Mouse (Mus musculus) CH12.LX (cell line): ENCODE measurements at regions not wholly inside any gene's neighbourhood (a gene's known extent, or its start where the extent isn't known, plus 50 kb on each side); places are given as distances from the start of the nearest gene placed in this dataset.

ENCODE experiments used
- DNase-seq: peaks from one replicate; pipeline ENCODE4 v3.0.0-alpha.2; 2013; ENCODE audit errors: extremely low read depth
- H3K27ac ChIP-seq: 2 replicates; pipeline ENCODE4 v1.5.1; 2012; ENCODE audit warnings: low read depth, mild to moderate bottlenecking, control low read depth, moderate library complexity; ENCODE audit not compliant: insufficient read depth
- H3K27me3 ChIP-seq: replicated peaks from 2 replicates; pipeline ENCODE3; 2012; ENCODE audit warnings: inconsistent platforms
- H3K36me3 ChIP-seq, 2 experiments: replicated peaks in 1 of 2; 2 replicates each; pipeline versions ENCODE3 to v1.6.1; 2012; ENCODE audit warnings: inconsistent platforms in 1 of 2, low read length in 1 of 2, mild to moderate bottlenecking in 1 of 2, mixed read lengths in 1 of 2, moderate library complexity in 1 of 2; ENCODE audit not compliant: control insufficient read depth in 1 of 2, insufficient read depth in 1 of 2
- H3K4me1 ChIP-seq, 2 experiments: 2 replicates each; pipeline ENCODE4 v1.6.1; 2012; ENCODE audit warnings: inconsistent platforms in 1 of 2, moderate library complexity in 1 of 2; ENCODE audit not compliant: insufficient read depth in 2 of 2, control insufficient read depth in 1 of 2
- H3K4me2 ChIP-seq: 2 replicates; pipeline ENCODE4 v1.6.1; 2012; ENCODE audit warnings: low read depth, mild to moderate bottlenecking, control low read depth; ENCODE audit not compliant: poor library complexity, insufficient read depth, severe bottlenecking
- H3K4me3 ChIP-seq, 3 experiments: fragments of 150-350 bp in 1 of 3; sonication (generic) in 1 of 3; replicated peaks in 1 of 3; 2 replicates each; pipeline versions ENCODE3 to v1.5.1; 2011 to 2012; ENCODE audit warnings: low read depth in 2 of 3, low read length in 2 of 3, mild to moderate bottlenecking in 2 of 3, moderate library complexity in 2 of 3, control low read depth in 1 of 3, improper control_type of control experiment in 1 of 3, inconsistent platforms in 1 of 3, mixed read lengths in 1 of 3; ENCODE audit not compliant: poor library complexity in 1 of 3
- H3K79me2 ChIP-seq: replicated peaks from 2 replicates; pipeline ENCODE4 v1.6.1; 2012; ENCODE audit warnings: mild to moderate bottlenecking, moderate library complexity; ENCODE audit not compliant: control insufficient read depth, poor library complexity, insufficient read depth, severe bottlenecking; ENCODE audit errors: extremely low read depth
- H3K9ac ChIP-seq: 2 replicates; pipeline ENCODE4 v1.6.1; 2012; ENCODE audit warnings: low read depth, mild to moderate bottlenecking, control low read depth, moderate library complexity; ENCODE audit not compliant: insufficient read depth
- H3K9me3 ChIP-seq: replicated peaks from 2 replicates; pipeline ENCODE3; 2012; ENCODE audit warnings: low read length, inconsistent platforms, mixed read lengths
- EP300 ChIP-seq: IDR thresholded peaks from 2 replicates; pipeline ENCODE4 v1.6.1; 2011; ENCODE audit warnings: low read length, improper control_type of control experiment
- IRF4 ChIP-seq: IDR thresholded peaks from 2 replicates; pipeline ENCODE4 v1.6.1; 2014; ENCODE audit warnings: low read depth, mild to moderate bottlenecking, inconsistent platforms, low read length, improper control_type of control experiment
- JUN ChIP-seq: IDR thresholded peaks from 2 replicates; pipeline ENCODE4 v1.6.1; 2011; ENCODE audit warnings: low read depth, mild to moderate bottlenecking, low read length, improper control_type of control experiment, moderate library complexity; ENCODE audit not compliant: insufficient read depth
- JUND ChIP-seq: conservative IDR thresholded peaks from 2 replicates; pipeline ENCODE4 v1.6.1; 2011; ENCODE audit warnings: low read depth, low read length, improper control_type of control experiment
- KAT2A ChIP-seq: IDR thresholded peaks from 2 replicates; pipeline ENCODE4 v1.6.1; 2012; ENCODE audit warnings: low read length, improper control_type of control experiment, inconsistent platforms; ENCODE audit not compliant: insufficient replicate concordance
- MAFK ChIP-seq: IDR thresholded peaks from 2 replicates; pipeline ENCODE4 v1.6.1; 2011; ENCODE audit warnings: low read length, improper control_type of control experiment; ENCODE audit not compliant: insufficient replicate concordance
- MAX ChIP-seq: IDR thresholded peaks from 2 replicates; pipeline ENCODE4 v1.6.1; 2011; ENCODE audit warnings: low read length, improper control_type of control experiment
- MEF2A ChIP-seq: IDR thresholded peaks from 2 replicates; pipeline ENCODE4 v1.6.1; 2014; ENCODE audit warnings: low read depth, mild to moderate bottlenecking, inconsistent platforms, low read length, improper control_type of control experiment, borderline replicate concordance
- SMC3 ChIP-seq: IDR thresholded peaks from 2 replicates; pipeline ENCODE4 v1.6.1; 2011; ENCODE audit warnings: low read depth, low read length, improper control_type of control experiment
- TCF12 ChIP-seq: IDR thresholded peaks from 2 replicates; pipeline ENCODE4 v1.6.1; 2014; ENCODE audit warnings: low read depth, mild to moderate bottlenecking, inconsistent platforms, low read length, improper control_type of control experiment
- ZC3H11A ChIP-seq: IDR thresholded peaks from 2 replicates; pipeline ENCODE4 v1.6.1; 2012; ENCODE audit warnings: low read depth, mild to moderate bottlenecking, inconsistent platforms, low read length, improper control_type of control experiment
- ZMIZ1 ChIP-seq: IDR thresholded peaks from 2 replicates; pipeline ENCODE4 v1.6.1; 2012; ENCODE audit warnings: low read depth, mild to moderate bottlenecking, inconsistent platforms, low read length, improper control_type of control experiment
- dilution Hi-C: fragments of 300-500 bp; cut with MboI; formaldehyde crosslinking; loops from 2 replicates; pipeline ENCODE4 v1.14.3; 2020; ENCODE audit warnings: low sequenced_read_pairs; ENCODE audit not compliant: extremely low pct_unique_long_range_greater_than_20kb, extremely low pct_ligation_motif_present
- in situ Hi-C: fragments of 300-500 bp; cut with MboI; formaldehyde crosslinking; loops from 3 replicates; pipeline ENCODE4 v1.14.3; 2019; ENCODE audit warnings: low sequenced_read_pairs, low pct_ligation_motif_present, low pct_unique_long_range_greater_than_20kb, mixed read lengths

DNA sequence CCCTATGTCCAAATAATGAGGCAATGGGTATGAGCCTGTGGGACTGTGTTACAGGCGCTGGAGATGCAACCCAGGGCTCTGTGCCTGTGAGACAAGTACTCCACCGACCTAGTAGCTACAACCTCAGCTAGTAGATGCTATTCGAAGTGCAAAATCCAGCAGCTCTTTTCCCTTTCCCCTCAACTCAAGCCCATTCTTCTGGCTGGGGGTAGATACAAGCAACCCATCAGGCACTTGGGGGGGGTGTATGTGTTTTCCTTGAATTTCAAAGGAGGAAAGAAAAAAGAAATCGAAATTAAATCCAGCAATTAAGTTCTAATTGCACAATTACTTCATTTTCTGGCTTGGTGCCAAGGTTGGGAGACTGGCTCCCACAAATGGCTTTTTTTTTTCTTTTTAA is 372.4 kb upstream of the Gm21798 start:
- dilution Hi-C loops, result no loop called here
- TF ChIP-seq JUND (no peak), ZMIZ1 (no peak), IRF4 (no peak), MAX (no peak), TCF12 (no peak), EP300 (no peak), ZC3H11A (no peak), SMC3 (no peak)
- TF ChIP-seq, all 38 proteins: peak for 0
- Histone ChIP-seq H3K4me3 (no peak overlapping the region), H3K9ac (no peak overlapping the region), H3K79me2 (no peaks in the 10 kb centered on the region), H3K27ac (no peak overlapping the region), H3K9me3 (no peaks in the 10 kb centered on the region), H3K27me3 (no peaks in the 10 kb centered on the region), H3K36me3 (no peaks in the 10 kb centered on the region), H3K4me1 (peaks cover 2 to 18% of the 10 kb centered on the region in 2 experiments; a peak in 3 of 4 replicates), H3K4me2 (no peak overlapping the region)
- in situ Hi-C loops, result no loop called here
- DNase-seq, result no peak

DNA sequence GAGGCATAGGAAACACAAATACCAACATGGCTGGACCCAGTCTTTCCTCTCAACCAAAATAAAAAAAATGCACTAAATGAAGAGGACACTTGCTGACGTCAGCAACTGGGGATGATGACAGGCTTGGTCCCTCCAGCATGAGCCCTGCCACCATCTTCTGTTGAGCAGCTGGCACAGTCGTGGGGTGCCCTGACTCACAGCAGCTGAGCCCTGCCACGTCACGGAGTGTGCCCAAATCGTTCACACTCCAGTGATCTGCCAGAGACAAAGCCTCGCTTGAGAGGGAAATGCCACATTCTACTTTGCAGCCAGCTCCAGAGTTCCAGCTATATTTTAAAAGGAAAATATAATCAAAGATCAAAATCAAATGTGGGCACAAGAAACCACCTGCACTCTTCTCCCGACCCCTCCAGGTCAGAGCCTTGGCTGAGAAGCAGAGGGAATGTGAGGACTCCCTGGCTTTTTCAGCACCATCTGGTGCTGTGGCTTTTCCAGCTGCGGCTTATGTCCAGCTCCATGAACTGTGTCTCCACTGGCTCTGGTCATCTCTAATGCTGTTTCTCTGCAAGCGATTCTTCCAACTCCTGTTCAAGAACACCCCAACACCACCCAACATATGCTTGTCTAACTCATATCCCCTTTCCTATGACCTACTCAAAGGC is 371.0 kb upstream of the Gm21798 start:
- 0 out of 2 replicates have a peak, but pooled peaks have one; percentile 22 for TF ChIP-seq MAFK
- no peak for TF ChIP-seq MEF2A
- no peak for TF ChIP-seq KAT2A
- TF ChIP-seq JUN, result no peak
- H3K36me3 ChIP-seq, result no peaks in the 10 kb centered on the region
- H3K27me3 ChIP-seq, result no peaks in the 10 kb centered on the region
- H3K9me3 ChIP-seq, result no peaks in the 10 kb centered on the region
- peaks cover 2 to 18% of the 10 kb centered on the region in 2 experiments; a peak in 3 of 4 replicates for H3K4me1 ChIP-seq
- H3K79me2 ChIP-seq, result no peaks in the 10 kb centered on the region
- in situ Hi-C loops, result no loop called here
- no peak overlapping the region for H3K4me2 ChIP-seq
- dilution Hi-C loops, result no loop called here
- H3K9ac ChIP-seq, result no peak overlapping the region
- no peak overlapping the region for H3K4me3 ChIP-seq
- DNase-seq, result no peak
- H3K27ac ChIP-seq, result no peak overlapping the region
